Mouse (Mus musculus) intestine, embryonic 14.5 days (tissue): Measurements from ENCODE around the gene P4htm. TPM values are rescaled to one million over a fixed set of nuclear protein-coding genes. Genes with fewer than 3 reads are reported as not detected.
"Not testable (repeated sequence)": the region's sequence is repeated elsewhere in the genome, so short reads cannot be mapped to it uniquely, and the experiment has no call there.

Experiments
- ATAC-seq: fragments of 200-750 bp; cut with Nextera tagmentation; replicated peaks from 2 replicates; pipeline ENCODE4 v1.8.0; 2017; ENCODE audit warnings: low read depth, moderate number of reproducible peaks, moderate TSS enrichment, moderate library complexity; ENCODE audit not compliant: low FRiP score, low TSS enrichment
- DNase-seq: peaks from one replicate; pipeline ENCODE4 v3.0.0-alpha.2; 2018; ENCODE audit warnings: low spot score
- H3K27ac ChIP-seq: fragments of 300-500 bp; sonication (generic); 2 replicates; pipeline ENCODE4 v1.5.1; 2014; ENCODE audit warnings: low read depth, mild to moderate bottlenecking, control low read depth
- H3K27me3 ChIP-seq: fragments of 300-500 bp; sonication (generic); replicated peaks from 2 replicates; pipeline ENCODE4 v1.6.1; 2014; ENCODE audit warnings: low read length, control low read depth; ENCODE audit not compliant: control insufficient read depth, insufficient read depth
- H3K36me3 ChIP-seq: fragments of 300-500 bp; sonication (generic); 2 replicates; pipeline ENCODE4 v1.6.1; 2014; ENCODE audit warnings: low read length, control low read depth; ENCODE audit not compliant: control insufficient read depth, insufficient read depth
- H3K4me1 ChIP-seq: fragments of 300-500 bp; sonication (generic); replicated peaks from 2 replicates; pipeline ENCODE4 v1.6.1; 2014; ENCODE audit warnings: low read length, control low read depth, mixed read lengths; ENCODE audit not compliant: control insufficient read depth, insufficient read depth
- H3K4me2 ChIP-seq: fragments of 300-500 bp; sonication (generic); 2 replicates; pipeline ENCODE4 v1.6.1; 2014; ENCODE audit warnings: low read length
- H3K4me3 ChIP-seq: fragments of 300-500 bp; sonication (generic); 2 replicates; pipeline ENCODE4 v1.5.1; 2014; ENCODE audit warnings: low read depth, low read length, control low read depth, mixed read lengths
- H3K9ac ChIP-seq: fragments of 300-500 bp; sonication (generic); 2 replicates; pipeline ENCODE4 v1.6.1; 2014; ENCODE audit warnings: mild to moderate bottlenecking, low read length
- H3K9me3 ChIP-seq: fragments of 300-500 bp; sonication (generic); 2 replicates; pipeline ENCODE4 v1.6.1; 2016; ENCODE audit warnings: low read length, control low read depth; ENCODE audit not compliant: control insufficient read depth
- WGBS: fragments of 180-500 bp; shearing (Covaris S2); extraction: QIAGEN DNeasy Blood & Tissue Kit; methylation state at CpG from one replicate; pipeline ENCODE4 v1.1.7; 2014; 5-methylcytosine and 5-hydroxymethylcytosine counted together
- polyA plus RNA-seq: library from polyadenylated mRNA; unstranded; fragments of >200 nt; fragmentation: Nextera tagmentation; extraction: Ambion mirVana; gene quantifications from 2 replicates; pipeline ENCODE4 v1.2.1, GENCODE M21; 2014

P4htm gene
- polyA plus RNA-seq, 1 experiment from 2014 or later: 5.9 TPM

DNA sequence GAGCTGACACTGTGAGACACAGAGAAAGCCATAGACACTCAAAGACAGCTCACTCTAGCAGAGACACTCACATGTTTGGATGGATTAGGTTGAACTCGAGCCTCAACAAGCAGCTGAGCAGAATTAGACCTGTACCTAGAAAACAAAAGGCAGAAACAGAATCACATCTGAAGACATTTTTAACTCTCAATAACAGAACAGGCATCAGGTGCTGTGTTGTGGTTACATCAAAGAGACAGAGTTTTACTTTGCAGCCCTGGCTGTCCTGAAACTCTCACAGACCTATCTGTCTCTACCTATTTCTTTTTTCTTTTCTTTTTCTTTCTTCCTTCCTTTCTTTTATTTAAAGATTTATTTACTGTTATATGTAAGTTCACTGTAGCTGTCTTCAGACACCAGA lies 19.8 kb upstream of the P4htm start:
- Histone ChIP-seq H3K27me3 (no peaks in the 10 kb centered on the region), H3K27ac (no peak overlapping the region), H3K9ac (no peak overlapping the region), H3K36me3 (peaks cover 73% of the 10 kb centered on the region), H3K4me3 (no peak overlapping the region), H3K9me3 (no peaks in the 10 kb centered on the region), H3K4me1 (no peaks in the 10 kb centered on the region), H3K4me2 (no peak overlapping the region)
- no peak for ATAC-seq
- no peak for DNase-seq
- WGBS: 83% methylated on average over 1 of the region's 1 CpGs

GRCm38 (mm10) chr9:108611488-108611887 lies 14.0 kb upstream of the P4htm start:
- DNase-seq: no peak

DNA sequence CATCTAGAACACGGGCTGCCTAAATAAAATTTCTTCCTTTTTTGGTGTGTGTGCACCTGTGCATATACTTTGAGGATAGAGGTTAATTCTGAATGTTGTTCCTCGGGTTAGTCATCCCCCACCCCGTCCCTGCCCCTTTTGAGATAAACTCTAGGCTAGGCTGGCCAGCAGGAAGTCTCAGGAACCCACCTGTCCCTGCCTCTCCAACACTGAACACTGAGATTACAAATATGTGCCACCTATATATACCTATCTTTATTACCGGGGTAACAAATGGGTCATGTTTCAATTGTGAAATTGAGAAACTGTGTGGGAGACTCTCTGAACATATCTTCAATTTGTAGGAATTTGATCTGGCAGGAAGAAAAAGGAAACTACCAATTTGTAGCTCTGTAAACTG lies 11.4 kb upstream of the P4htm start:
- Histone ChIP-seq H3K27ac (no peak overlapping the region), H3K4me3 (no peak overlapping the region), H3K27me3 (no peaks in the 10 kb centered on the region), H3K4me1 (no peaks in the 10 kb centered on the region), H3K4me2 (no peak overlapping the region), H3K9ac (no peak overlapping the region), H3K9me3 (no peaks in the 10 kb centered on the region), H3K36me3 (peaks cover 97% of the 10 kb centered on the region)
- ATAC-seq: no peak
- 88% methylated on average over 4 of the region's 4 CpGs for WGBS
- DNase-seq: no peak

More at GRCm38 (mm10) chr9:108611488-108611887, 14.0 kb upstream of the P4htm start:
- H3K4me2 ChIP-seq: no peak overlapping the region
- H3K9ac ChIP-seq: no peak overlapping the region
- no peak overlapping the region for H3K27ac ChIP-seq
- H3K4me1 ChIP-seq: no peaks in the 10 kb centered on the region
- no peak overlapping the region for H3K4me3 ChIP-seq
- ATAC-seq: no peak
- H3K36me3 ChIP-seq: peaks cover 98% of the 10 kb centered on the region
- WGBS: 95% methylated on average over 10 of the region's 10 CpGs
- H3K9me3 ChIP-seq: no peaks in the 10 kb centered on the region
- H3K27me3 ChIP-seq: no peaks in the 10 kb centered on the region

- not testable (repeated sequence) for H3K27ac ChIP-seq, ATAC-seq, DNase-seq, H3K4me3 ChIP-seq, H3K4me2 ChIP-seq, H3K9me3 ChIP-seq, H3K4me1 ChIP-seq, H3K27me3 ChIP-seq, H3K9ac ChIP-seq
- 87% methylated on average over 5 of the region's 5 CpGs for WGBS
- peaks cover 97% of the 10 kb centered on the region for H3K36me3 ChIP-seq
Observed at GRCm38 (mm10) chr9:108607929-108608328, 10.5 kb upstream of the P4htm start.

- Histone ChIP-seq H3K9me3 (no peaks in the 10 kb centered on the region), H3K36me3 (peaks cover 46% of the 10 kb centered on the region), H3K4me1 (no peaks in the 10 kb centered on the region), H3K27me3 (no peaks in the 10 kb centered on the region), H3K4me2 (no peak overlapping the region), H3K27ac (no peak overlapping the region), H3K9ac (no peak overlapping the region), H3K4me3 (no peak overlapping the region)
- no peak for ATAC-seq
- no peak for DNase-seq
- WGBS: 78% methylated on average over 4 of the region's 4 CpGs
Observed at GRCm38 (mm10) chr9:108601986-108602385, 4.5 kb upstream of the P4htm start.

GRCm38 (mm10) chr9:108600011-108600410 lies 2.5 kb upstream of the P4htm start:
- H3K9me3 ChIP-seq: no peaks in the 10 kb centered on the region
- ATAC-seq (no peak), DNase-seq (no peak)
- H3K4me1 ChIP-seq: no peaks in the 10 kb centered on the region
- no peak overlapping the region for H3K27ac ChIP-seq
- H3K36me3 ChIP-seq: peaks cover 28% of the 10 kb centered on the region
- no peak overlapping the region for H3K4me2 ChIP-seq
- 59% methylated on average over 2 of the region's 2 CpGs for WGBS
- no peaks in the 10 kb centered on the region for H3K27me3 ChIP-seq
- no peak overlapping the region for H3K4me3 ChIP-seq
- H3K9ac ChIP-seq: no peak overlapping the region

DNA sequence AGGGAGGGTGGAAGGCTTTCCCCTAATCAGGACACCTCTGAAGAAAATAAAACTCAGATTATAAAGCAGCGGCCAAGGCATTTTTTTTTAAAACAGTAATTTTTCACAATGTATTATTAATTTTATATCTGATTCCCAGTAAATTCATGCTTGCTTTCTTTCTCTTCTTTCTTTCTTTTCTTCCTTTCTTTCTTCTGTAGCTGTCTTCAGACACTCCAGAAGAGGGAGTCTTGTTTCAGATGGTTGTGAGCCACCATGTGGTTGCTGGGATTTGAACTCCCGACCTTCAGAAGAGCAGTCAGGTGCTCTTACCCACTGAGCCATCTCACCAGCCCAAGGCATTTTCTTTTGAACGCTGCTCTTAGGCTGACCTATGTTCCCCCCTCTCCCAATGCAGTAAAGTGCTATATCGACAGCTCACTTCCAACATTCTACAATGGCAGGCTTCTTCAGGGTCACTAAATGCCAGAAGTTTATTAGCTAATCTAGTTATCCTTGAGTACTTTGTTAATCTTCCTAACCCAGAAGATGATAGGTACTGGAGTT lies 1.6 kb upstream of the P4htm start:
- no peak for DNase-seq

GRCm38 (mm10) chr9:108594354-108594753 lies 3.1 kb downstream of the P4htm start:
- Histone ChIP-seq H3K36me3 (no peaks in the 10 kb centered on the region), H3K9me3 (no peaks in the 10 kb centered on the region), H3K4me1 (no peaks in the 10 kb centered on the region), H3K4me2 (no peak overlapping the region), H3K4me3 (no peak overlapping the region), H3K9ac (no peak overlapping the region), H3K27me3 (no peaks in the 10 kb centered on the region), H3K27ac (no peak overlapping the region)
- 81% methylated on average over 3 of the region's 3 CpGs for WGBS
- no peak for DNase-seq
- no peak for ATAC-seq

More for the DNA sequence above, 1.6 kb upstream of the P4htm start:
- Histone ChIP-seq H3K4me3 (no peak overlapping the region), H3K9me3 (no peaks in the 10 kb centered on the region), H3K27ac (no peak overlapping the region), H3K4me2 (no peak overlapping the region), H3K27me3 (no peaks in the 10 kb centered on the region), H3K36me3 (peaks cover 19% of the 10 kb centered on the region), H3K9ac (no peak overlapping the region), H3K4me1 (no peaks in the 10 kb centered on the region)
- no peak for ATAC-seq
- WGBS: 84% methylated on average over 4 of the region's 4 CpGs

- Histone ChIP-seq H3K4me1 (peaks cover 24% of the 10 kb centered on the region), H3K36me3 (no peaks in the 10 kb centered on the region), H3K9me3 (no peaks in the 10 kb centered on the region), H3K4me2 (no peak overlapping the region), H3K27ac (no peak overlapping the region), H3K9ac (no peak overlapping the region), H3K4me3 (no peak overlapping the region), H3K27me3 (no peaks in the 10 kb centered on the region)
- 94% methylated on average over 4 of the region's 4 CpGs for WGBS
- no peak for ATAC-seq
- DNase-seq: no peak
Observed at GRCm38 (mm10) chr9:108591462-108591861, 6.0 kb downstream of the P4htm start.
